Mouse (Mus musculus) mammary gland, adult 2 months (tissue): ENCODE measurements around the gene Tbx22. TPM values are rescaled to one million over a fixed set of nuclear protein-coding genes. Genes with fewer than 3 reads are reported as not detected.

Source experiments
- polyA plus RNA-seq: library from polyadenylated mRNA; depleted of rRNA; stranded (reverse); fragments of >200 nt; gene quantifications from 2 replicates; pipeline ENCODE4 v1.2.3, GENCODE M21; 2012; ENCODE audit warnings: low replicate concordance; rRNA removed

Tbx22 gene
- not detected in 2 replicates for polyA plus RNA-seq

GRCm38 (mm10) chrX:107667664-107668063, at the start of gene Tbx22:
Gene Tbx22 (plus strand): TSS chrX:107667964.

Other genes starting within 250 kb of the Tbx22 start
- gene Tent5d, start 124.6 kb downstream of the Tbx22 start, polyA plus RNA-seq, result not detected in 2 replicates
- gene 2610002M06Rik, start 148.4 kb downstream of the Tbx22 start, polyA plus RNA-seq, result 1.6 and 4.8 TPM in 2 replicates